Mouse (Mus musculus): Measurements from ENCODE around the gene Csnk2a1.

DNA sequence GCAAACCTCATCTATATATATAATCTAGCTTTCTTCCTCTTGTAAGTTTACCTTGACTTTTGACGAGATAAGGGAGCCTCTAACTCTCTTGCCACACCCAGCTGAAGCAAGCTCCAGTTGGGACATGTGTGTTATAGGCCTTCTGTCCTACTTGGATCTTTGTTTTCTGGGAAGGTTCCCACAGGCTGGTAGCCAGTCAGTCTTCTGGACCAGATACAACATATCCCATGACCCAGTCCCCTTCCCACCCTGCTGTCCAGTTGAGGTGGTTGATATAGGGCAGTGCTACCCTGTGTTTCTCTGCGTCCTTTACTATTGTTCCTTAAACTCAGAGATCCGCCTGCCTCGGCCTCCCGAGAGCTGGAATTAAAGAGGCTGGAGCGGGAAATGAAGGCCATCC lies 78.8 kb downstream of the Csnk2a1 start:
- no peak for TF ChIP-seq CTCF (IDR thresholded peaks at IDR 0.05; ENCODE audit: low read depth)
- no peak for TF ChIP-seq EP300 (IDR thresholded peaks at IDR 0.05; ENCODE audit: low read depth)
